Mouse (Mus musculus) small intestine, adult 2 months (tissue): Measurements from ENCODE around the gene Dnmt3a.

Source experiments
- CTCF ChIP-seq: fragments of 200-500 bp; IDR thresholded peaks from 2 replicates; pipeline ENCODE4 v1.5.1; 2012; ENCODE audit warnings: low read depth, mild to moderate bottlenecking, control low read depth, inconsistent platforms, low read length, moderate library complexity, mixed read lengths; ENCODE audit not compliant: insufficient replicate concordance, insufficient read length; ENCODE audit errors: extremely low read depth
- POLR2A ChIP-seq: fragments of 200-500 bp; IDR thresholded peaks from 2 replicates; pipeline ENCODE4 v1.6.1; 2012; ENCODE audit warnings: low read depth, mild to moderate bottlenecking, control low read depth, inconsistent platforms, low read length, moderate library complexity

- TF ChIP-seq POLR2A: no peak
- no peak for TF ChIP-seq CTCF
Observed at GRCm38 (mm10) chr12:3875474-3875873, 69.7 kb downstream of the Dnmt3a start.
